Mouse (Mus musculus) thymus, adult 2 months (tissue): ENCODE data around the gene Lkaaear1.

Experiments used
- CTCF ChIP-seq: fragments of 200-500 bp; IDR thresholded peaks from 2 replicates; pipeline ENCODE4 v1.5.1; 2012; ENCODE audit warnings: mild to moderate bottlenecking, control low read depth, low read length, moderate library complexity, borderline replicate concordance; ENCODE audit not compliant: control insufficient read depth, poor library complexity, insufficient read depth; ENCODE audit errors: extremely low read depth
- POLR2A ChIP-seq: fragments of 200-500 bp; IDR thresholded peaks from 2 replicates; pipeline ENCODE4 v1.6.1; 2012; ENCODE audit warnings: mild to moderate bottlenecking, low read length, control low read depth, moderate library complexity; ENCODE audit not compliant: control insufficient read depth, poor library complexity, insufficient read depth; ENCODE audit errors: extremely low read depth

- TF ChIP-seq CTCF = no peak
- no peak for TF ChIP-seq POLR2A
Observed at GRCm38 (mm10) chr2:181730051-181730450, 31.8 kb upstream of the Lkaaear1 start.
